Mouse (Mus musculus) kidney, adult 2 months (tissue): ENCODE measurements around the gene Cisd1. TPM values are rescaled to one million over a fixed set of nuclear protein-coding genes. Genes with fewer than 3 reads are reported as not detected.

ENCODE experiments used
- DNase-seq: peaks from one replicate; pipeline ENCODE4 v3.0.0; 2021
- H3K27ac ChIP-seq: fragments of 200-500 bp; 2 replicates; pipeline ENCODE4 v1.5.1; 2012; ENCODE audit warnings: low read depth, low read length, control low read depth, inconsistent platforms; ENCODE audit not compliant: insufficient read depth
- H3K27me3 ChIP-seq: fragments of 200-500 bp; replicated peaks from 2 replicates; pipeline ENCODE4 v1.6.1; 2012; ENCODE audit warnings: mild to moderate bottlenecking, moderate library complexity, low read length, inconsistent platforms; ENCODE audit not compliant: control insufficient read depth, insufficient read depth
- H3K36me3 ChIP-seq: fragments of 200-500 bp; 2 replicates; pipeline ENCODE4 v1.6.1; 2012; ENCODE audit warnings: mild to moderate bottlenecking, moderate library complexity, low read length, inconsistent platforms; ENCODE audit not compliant: control insufficient read depth, insufficient read depth
- H3K4me1 ChIP-seq: fragments of 200-500 bp; 2 replicates; pipeline ENCODE4 v1.6.1; 2011; ENCODE audit warnings: low read length; ENCODE audit not compliant: control insufficient read depth, insufficient read depth
- H3K4me3 ChIP-seq: fragments of 200-500 bp; 2 replicates; pipeline ENCODE4 v1.5.1; 2011; ENCODE audit warnings: mild to moderate bottlenecking, low read depth, low read length, control low read depth; ENCODE audit not compliant: insufficient read depth
- CTCF ChIP-seq: fragments of 200-500 bp; conservative IDR thresholded peaks from 2 replicates; pipeline ENCODE4 v1.5.1; 2011; ENCODE audit warnings: low read depth, mild to moderate bottlenecking, control low read depth, low read length, moderate library complexity, mixed read lengths; ENCODE audit not compliant: insufficient read depth, insufficient read length
- POLR2A ChIP-seq: fragments of 200-500 bp; IDR thresholded peaks from one replicate; pipeline ENCODE4 v1.6.1; 2011; ENCODE audit warnings: low read depth, low read length, control low read depth
- WGBS: fragments of 180-500 bp; shearing (Covaris S2); methylation state at CpG from one replicate; pipeline ENCODE4 v1.1.7; 2018; 5-methylcytosine and 5-hydroxymethylcytosine counted together
- polyA plus RNA-seq: library from polyadenylated mRNA; depleted of rRNA; stranded (reverse); fragments of >200 nt; gene quantifications from 2 replicates; pipeline ENCODE4 v1.2.3, GENCODE M21; 2012

Gene Cisd1
- polyA plus RNA-seq, 1 experiment: 319 TPM

- Histone ChIP-seq H3K27me3 (no peaks in the 10 kb centered on the region), H3K4me1 (peaks cover 18% of the 10 kb centered on the region; the same call in 1 of the 2 replicates), H3K27ac (no peak overlapping the region), H3K36me3 (peaks cover 9% of the 10 kb centered on the region), H3K4me3 (no peak overlapping the region)
- DNase-seq: no peak
- WGBS: 79% methylated on average over 9 of the region's 9 CpGs
- TF ChIP-seq POLR2A: no peak
- TF ChIP-seq CTCF: no peak
Observed at GRCm38 (mm10) chr10:71332859-71333258, 11.9 kb downstream of the Cisd1 start.

DNA sequence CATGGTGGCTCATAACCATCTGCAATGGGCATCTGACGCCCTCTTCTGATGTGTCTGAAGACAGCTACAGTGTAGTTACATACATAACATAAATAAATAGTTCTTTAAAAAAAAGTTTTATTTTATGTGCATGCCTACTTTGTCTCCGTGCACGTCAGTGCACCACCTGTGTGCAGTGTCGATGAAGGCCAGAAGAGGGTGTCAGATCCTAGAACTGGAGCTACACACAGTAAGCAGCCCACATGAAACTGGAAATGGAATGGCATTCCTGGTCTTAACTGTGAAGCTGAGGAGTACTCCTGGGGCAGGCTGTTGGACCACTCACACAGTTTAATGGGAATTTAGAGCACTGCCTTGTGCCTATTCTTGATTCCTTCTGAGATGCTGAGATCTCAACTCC is 12.4 kb downstream of the Cisd1 start:
- Histone ChIP-seq H3K27ac (no peak overlapping the region), H3K27me3 (no peaks in the 10 kb centered on the region), H3K4me1 (peaks cover 15% of the 10 kb centered on the region; the same call in 1 of the 2 replicates), H3K36me3 (peaks cover 9% of the 10 kb centered on the region), H3K4me3 (no peak overlapping the region)
- TF ChIP-seq CTCF (peak; percentile 69), POLR2A (no peak)
- 75% methylated on average over 4 of the region's 4 CpGs for whole genome bisulfite sequencing
- no peak for DNase-seq

DNA sequence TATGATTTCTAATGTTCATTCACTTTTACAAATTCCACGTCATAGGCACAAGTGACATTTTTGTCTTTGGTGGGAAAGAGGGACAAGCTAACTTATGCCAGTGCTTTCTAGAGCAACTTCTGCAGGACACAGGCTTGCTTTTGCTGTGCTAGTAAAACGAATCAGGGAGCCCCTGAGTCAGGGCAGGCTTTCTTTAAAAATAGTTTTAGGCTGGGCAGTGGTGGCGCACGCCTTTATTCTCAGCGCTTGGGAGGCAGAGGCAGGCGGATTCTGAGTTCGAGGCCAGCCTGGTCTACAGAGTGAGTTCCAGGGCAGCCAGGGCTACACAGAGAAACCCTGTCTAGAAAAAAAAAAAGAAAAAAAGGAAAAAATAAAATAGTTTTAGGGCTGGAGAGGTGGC is 12.8 kb downstream of the Cisd1 start:
- no peak for TF ChIP-seq CTCF
- no peak for TF ChIP-seq POLR2A
- Histone ChIP-seq H3K27me3 (no peaks in the 10 kb centered on the region), H3K4me1 (peaks cover 13% of the 10 kb centered on the region; the same call in 1 of the 2 replicates), H3K36me3 (peaks cover 9% of the 10 kb centered on the region), H3K27ac (no peak overlapping the region), H3K4me3 (no peak overlapping the region)
- 92% methylated on average over 7 of the region's 7 CpGs for WGBS
- no peak for DNase-seq

- TF ChIP-seq POLR2A: no peak
- TF ChIP-seq CTCF: no peak
- H3K36me3 ChIP-seq: peaks cover 9% of the 10 kb centered on the region
- no peak overlapping the region for H3K27ac ChIP-seq
- no peak for DNase-seq
- no peak overlapping the region for H3K4me3 ChIP-seq
- H3K27me3 ChIP-seq: no peaks in the 10 kb centered on the region
- WGBS: 78% methylated on average over 12 of the region's 12 CpGs
- peaks cover 7% of the 10 kb centered on the region; the same call in 1 of the 2 replicates for H3K4me1 ChIP-seq
Observed at GRCm38 (mm10) chr10:71330070-71330469, 14.7 kb downstream of the Cisd1 start.

DNA sequence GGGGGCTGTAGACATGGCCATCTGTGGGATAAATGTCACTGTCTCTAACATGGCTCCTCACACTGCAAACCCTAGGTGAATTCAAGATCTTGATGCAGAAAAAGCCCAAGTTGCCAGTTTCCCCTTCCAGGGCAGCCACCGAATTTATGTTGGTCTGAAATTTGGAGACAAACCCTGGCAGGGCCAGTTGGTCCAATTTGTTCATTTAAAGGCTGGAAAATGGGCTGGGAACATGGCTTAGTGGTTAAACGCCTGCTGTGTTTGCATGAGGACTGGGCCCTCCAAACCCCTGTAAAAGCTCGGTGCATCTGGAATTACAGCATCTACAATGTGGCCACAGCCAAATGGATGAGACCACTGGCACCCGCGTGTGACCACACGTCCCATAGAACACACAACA is 15.5 kb downstream of the Cisd1 start:
- H3K27me3 ChIP-seq: no peaks in the 10 kb centered on the region
- peaks cover 9% of the 10 kb centered on the region for H3K36me3 ChIP-seq
- H3K4me1 ChIP-seq: peaks cover 7% of the 10 kb centered on the region; the same call in 1 of the 2 replicates
- no peak for DNase-seq
- H3K27ac ChIP-seq: no peak overlapping the region
- TF ChIP-seq CTCF: no peak
- TF ChIP-seq POLR2A: no peak
- no peak overlapping the region for H3K4me3 ChIP-seq
- WGBS: 94% methylated on average over 6 of the region's 6 CpGs

DNA sequence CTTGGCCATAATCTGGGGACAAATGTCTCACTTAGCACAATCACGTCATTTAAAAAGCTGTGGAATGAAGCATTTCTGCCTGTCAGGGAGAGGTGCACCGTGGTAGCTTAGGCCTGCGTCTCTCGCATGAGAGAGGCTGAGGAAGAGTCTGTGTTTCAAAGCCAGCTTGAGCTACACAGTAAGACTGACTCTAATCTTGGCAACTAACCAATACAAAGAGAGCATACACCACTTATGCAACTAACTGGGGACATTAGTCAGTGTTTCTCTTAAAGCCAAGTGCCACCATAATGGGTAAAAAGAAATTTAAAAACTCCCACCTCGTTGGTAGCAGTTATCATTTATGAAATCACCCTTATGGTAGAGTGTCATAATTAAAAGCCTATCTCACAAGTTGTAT is 15.9 kb downstream of the Cisd1 start:
- Histone ChIP-seq H3K27me3 (no peaks in the 10 kb centered on the region), H3K36me3 (peaks cover 9% of the 10 kb centered on the region), H3K4me3 (no peak overlapping the region), H3K27ac (peak overlapping the region; percentile 47; the same call in 1 of the 2 replicates), H3K4me1 (peaks cover 3% of the 10 kb centered on the region; the same call in 1 of the 2 replicates)
- 51% methylated on average over 5 of the region's 5 CpGs for WGBS
- DNase-seq: no peak
- TF ChIP-seq CTCF (no peak), POLR2A (no peak)

GRCm38 (mm10) chr10:71328382-71328781 is 16.4 kb downstream of the Cisd1 start:
- TF ChIP-seq POLR2A (no peak), CTCF (no peak)
- Histone ChIP-seq H3K4me3 (no peak overlapping the region), H3K4me1 (peaks cover 3% of the 10 kb centered on the region; the same call in 1 of the 2 replicates), H3K36me3 (peaks cover 9% of the 10 kb centered on the region), H3K27me3 (no peaks in the 10 kb centered on the region), H3K27ac (no peak overlapping the region)
- peak; percentile 77 for DNase-seq
- WGBS: 39% methylated on average over 6 of the region's 6 CpGs
